In the genomic region with DNA sequence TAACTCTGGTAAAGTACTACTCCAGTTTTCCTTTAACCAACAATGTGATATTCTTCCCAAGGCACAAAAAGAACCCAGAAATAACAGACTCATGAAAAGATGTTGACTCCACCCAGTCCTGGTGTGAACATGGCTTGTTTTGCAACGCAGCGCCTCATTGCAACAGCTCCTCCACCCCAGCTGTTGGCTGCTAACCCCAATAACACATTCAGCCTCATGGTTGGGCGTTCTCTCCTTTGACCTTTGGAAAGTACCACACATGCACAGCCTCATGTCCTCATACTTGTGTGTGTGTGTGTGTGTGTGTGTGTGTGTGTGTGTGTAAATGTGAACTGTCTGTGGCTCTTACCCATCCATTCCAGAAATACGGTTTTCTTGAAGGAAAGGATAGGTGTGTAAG, we compare ENCODE assay signal across 8 mouse cellular contexts. TPM values are rescaled to one million over a fixed set of nuclear protein-coding genes. Genes with fewer than 3 reads are reported as not detected.
DNase-seq lines count a peak whose midpoint lies in the region; ATAC-seq lines count a peak whose summit lies in the region.

No protein-coding gene starts in this region.

- WGBS in liver, embryonic 16.5 days (ENCODE audit: insufficient replicate concordance), result 68% methylated on average over 4 of the region's 4 CpGs
- 83% methylated on average over 4 of the region's 4 CpGs for WGBS in liver, embryonic 11.5 days

- H3K9ac ChIP-seq in liver, embryonic 16.5 days (ENCODE audit: low read depth, low read length), result no peak overlapping the region
- no peak overlapping the region for H3K9ac ChIP-seq in liver, embryonic 11.5 days (ENCODE audit: low read depth, low read length)

- no peak overlapping the region for H3K4me2 ChIP-seq in liver, embryonic 16.5 days (ENCODE audit: low read depth, low read length)
- H3K4me2 ChIP-seq in liver, embryonic 11.5 days, result no peak overlapping the region

- H3K4me3 ChIP-seq in liver, embryonic 16.5 days (ENCODE audit: low read depth, low read length), result no peak overlapping the region
- no peak overlapping the region for H3K4me3 ChIP-seq in liver, embryonic 11.5 days (ENCODE audit: low read depth, low read length)

- H3K27me3 ChIP-seq in liver, embryonic 16.5 days (ENCODE audit: control insufficient read depth, insufficient read depth, low read depth, low read length), result no peaks in the 10 kb centered on the region
- no peaks in the 10 kb centered on the region for H3K27me3 ChIP-seq in liver, embryonic 11.5 days (replicated peaks; ENCODE audit: control insufficient read depth, insufficient read depth, low read length)

- H3K4me1 ChIP-seq in liver, embryonic 16.5 days (ENCODE audit: control insufficient read depth, low read depth, low read length), result no peaks in the 10 kb centered on the region; the same call in 1 of the 2 replicates
- H3K4me1 ChIP-seq in liver, embryonic 11.5 days (replicated peaks; ENCODE audit: control insufficient read depth, insufficient read depth, low read length), result no peaks in the 10 kb centered on the region; the same call in 1 of the 2 replicates

- DNase-seq in liver, embryonic 11.5 days (ENCODE audit: low spot score), result no peak
- peak; percentile 75 for DNase-seq in T-cell, adult 2 months (ENCODE audit: low spot score)
- peak; percentile 54 to 60 for DNase-seq in heart, adult 9 months (ENCODE audit: low spot score in 2 of 2)
- no peak for DNase-seq in kidney, postnatal 36 days
- no peak for DNase-seq in cerebellum, postnatal 4 days (ENCODE audit: low spot score in 2 of 2)

- no peaks in the 10 kb centered on the region for H3K36me3 ChIP-seq in liver, embryonic 16.5 days (ENCODE audit: control insufficient read depth, insufficient read depth)
- no peaks in the 10 kb centered on the region for H3K36me3 ChIP-seq in liver, embryonic 11.5 days (ENCODE audit: control insufficient read depth, insufficient read depth, low read length)

- no peaks in the 10 kb centered on the region for H3K9me3 ChIP-seq in liver, embryonic 16.5 days (replicated peaks; ENCODE audit: control insufficient read depth, low read length)
- H3K9me3 ChIP-seq in liver, embryonic 11.5 days (ENCODE audit: control insufficient read depth, low read length), result no peaks in the 10 kb centered on the region

- ATAC-seq in liver, embryonic 16.5 days (ENCODE audit: low read depth), result 0 out of 2 replicates have a peak, but pooled peaks have one; percentile 19
- ATAC-seq in liver, embryonic 11.5 days (replicated peaks; ENCODE audit: low FRiP score), result no peak
- ATAC-seq in megakaryocyte progenitor cell, adult 5-6 weeks (replicated peaks; ENCODE audit: poor library complexity), result peak; percentile 72
- no peak for ATAC-seq in cerebellum, adult (ENCODE audit: insufficient number of reproducible peaks, low FRiP score, low TSS enrichment)

- H3K27ac ChIP-seq in liver, embryonic 16.5 days (ENCODE audit: low read length), result no peak overlapping the region
- no peak overlapping the region for H3K27ac ChIP-seq in liver, embryonic 11.5 days (ENCODE audit: low read depth, low read length)

RNA-seq across cellular contexts. Expression of a gene that starts 37.0 kb away (rescaled TPM):
- 8.5 and 9.4 TPM in 2 replicates for polyA plus RNA-seq in liver, embryonic 16.5 days (2015; fragmentation: Nextera tagmentation; extraction: Ambion mirVana)
- 9.1 and 12.0 TPM in 2 replicates for polyA plus RNA-seq in liver, embryonic 11.5 days (2014; fragmentation: Nextera tagmentation; extraction: Ambion mirVana)
- 120 and 136 TPM in 2 replicates for total RNA-seq in megakaryocyte progenitor cell, adult 5-6 weeks (2015)
- 15.9 and 26.8 TPM in 2 replicates for total RNA-seq in megakaryocyte progenitor cell, adult 5-6 weeks (2017)

Comparison
In these comparisons a context has a peak if more than half of its experiments do, and no peak if none do; other contexts are left out.
1. ATAC-seq: peak in liver, embryonic 16.5 days (single experiment) and megakaryocyte progenitor cell, adult 5-6 weeks (single experiment); none in liver, embryonic 11.5 days (single experiment) and cerebellum, adult (single experiment).
2. DNase-seq: peak in T-cell, adult 2 months (single experiment) and heart, adult 9 months (2 of 2); none in liver, embryonic 11.5 days (single experiment), kidney, postnatal 36 days (0 of 2) and cerebellum, postnatal 4 days (0 of 2).